Mouse (Mus musculus) hindbrain, embryonic 14.5 days (tissue): ENCODE results near the gene Tmem236. TPM values are rescaled to one million over a fixed set of nuclear protein-coding genes. Genes with fewer than 3 reads are reported as not detected.

Experiments
- ATAC-seq: fragments of 200-750 bp; cut with Nextera tagmentation; 2 replicates; pipeline ENCODE4 v1.8.0; 2017; ENCODE audit warnings: moderate number of reproducible peaks, mild to moderate bottlenecking, moderate TSS enrichment, moderate library complexity; ENCODE audit not compliant: low FRiP score
- DNase-seq: peaks from one replicate; pipeline ENCODE4 v3.0.0-alpha.2; 2015; ENCODE audit warnings: low spot score
- H3K27ac ChIP-seq: fragments of 300-500 bp; sonication (generic); 2 replicates; pipeline ENCODE4 v1.5.1; 2014; ENCODE audit warnings: mild to moderate bottlenecking, moderate library complexity
- H3K27me3 ChIP-seq: fragments of 300-500 bp; sonication (generic); 2 replicates; pipeline ENCODE4 v1.6.1; 2014; ENCODE audit warnings: mild to moderate bottlenecking, low read length, mixed read lengths; ENCODE audit not compliant: control insufficient read depth, insufficient read depth
- H3K36me3 ChIP-seq: fragments of 300-500 bp; sonication (generic); replicated peaks from 2 replicates; pipeline ENCODE4 v1.6.1; 2014; ENCODE audit not compliant: control insufficient read depth, insufficient read depth
- H3K4me1 ChIP-seq: fragments of 300-500 bp; sonication (generic); replicated peaks from 2 replicates; pipeline ENCODE4 v1.6.1; 2014; ENCODE audit warnings: antibody characterized with exemption, low read length, mixed read lengths; ENCODE audit not compliant: control insufficient read depth, insufficient read depth
- H3K4me2 ChIP-seq: fragments of 300-500 bp; sonication (generic); replicated peaks from 2 replicates; pipeline ENCODE4 v1.6.1; 2014; ENCODE audit warnings: mild to moderate bottlenecking, moderate library complexity
- H3K4me3 ChIP-seq: fragments of 300-500 bp; sonication (generic); replicated peaks from 2 replicates; pipeline ENCODE4 v1.5.1; 2014; ENCODE audit warnings: mild to moderate bottlenecking, low read length
- H3K9ac ChIP-seq: fragments of 300-500 bp; sonication (generic); 2 replicates; pipeline ENCODE4 v1.6.1; 2014
- H3K9me3 ChIP-seq: fragments of 300-500 bp; sonication (generic); 2 replicates; pipeline ENCODE4 v1.6.1; 2016; ENCODE audit warnings: low read length; ENCODE audit not compliant: control insufficient read depth
- WGBS: fragments of 180-500 bp; shearing (Covaris S2); extraction: QIAGEN DNeasy Blood & Tissue Kit; methylation state at CpG from one replicate; pipeline ENCODE4 v1.1.7; 2014; 5-methylcytosine and 5-hydroxymethylcytosine counted together
- polyA plus RNA-seq: library from polyadenylated mRNA; unstranded; fragments of >200 nt; fragmentation: Nextera tagmentation; extraction: Ambion mirVana; gene quantifications from 2 replicates; pipeline ENCODE4 v1.2.1, GENCODE M21; 2014

Tmem236 gene
- polyA plus RNA-seq, 1 experiment from 2014 or later = 0.21 TPM

DNA sequence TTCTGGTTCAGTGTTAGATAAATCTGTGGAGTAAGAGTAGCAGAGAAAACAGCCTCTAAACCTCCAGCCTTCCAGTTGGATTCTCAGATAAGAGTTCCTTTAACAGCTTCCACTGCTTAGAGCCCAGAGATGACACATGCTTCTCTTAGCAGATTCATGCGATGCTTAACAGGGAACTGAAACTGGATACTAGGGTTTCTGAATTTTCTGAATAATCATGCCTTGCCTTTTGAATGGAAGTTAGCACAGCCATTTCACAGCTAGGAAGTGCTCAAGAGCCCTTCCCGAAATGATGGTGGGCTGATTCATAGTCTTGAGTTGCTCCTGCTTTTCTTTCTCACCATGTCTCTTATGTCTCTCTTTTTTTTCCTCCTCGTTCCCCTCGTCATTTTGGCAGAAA is 32.5 kb downstream of the Tmem236 start:
- H3K9me3 ChIP-seq = no peaks in the 10 kb centered on the region
- DNase-seq (no peak), ATAC-seq (no peak)
- no peaks in the 10 kb centered on the region for H3K4me1 ChIP-seq
- no peak overlapping the region for H3K4me2 ChIP-seq
- no peaks in the 10 kb centered on the region for H3K36me3 ChIP-seq
- H3K27ac ChIP-seq = no peak overlapping the region
- H3K9ac ChIP-seq = no peak overlapping the region
- WGBS = 84% methylated on average over 4 of the region's 4 CpGs
- no peaks in the 10 kb centered on the region for H3K27me3 ChIP-seq
- no peak overlapping the region for H3K4me3 ChIP-seq

DNA sequence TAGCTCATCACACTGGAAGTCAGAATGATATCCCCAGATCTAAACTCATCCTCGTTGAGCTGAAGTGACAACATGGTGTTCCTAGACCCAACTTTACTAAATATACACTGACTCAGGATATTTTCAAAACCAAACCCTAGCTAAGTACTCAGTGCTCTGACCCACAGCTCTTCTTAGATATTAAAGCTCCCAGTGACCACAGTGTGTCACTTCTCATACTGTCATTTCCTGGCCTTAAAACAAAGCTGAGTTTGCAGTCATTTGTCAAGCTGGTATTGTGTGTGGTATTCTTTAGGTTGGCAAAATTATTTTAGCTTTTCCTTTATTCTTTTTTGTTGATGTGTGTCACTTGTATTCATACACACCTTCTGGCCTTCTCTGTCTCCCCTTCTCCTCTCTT is 36.4 kb downstream of the Tmem236 start:
- no peaks in the 10 kb centered on the region for H3K36me3 ChIP-seq
- DNase-seq = no peak
- WGBS = 97% methylated on average over 1 of the region's 1 CpGs
- ATAC-seq = no peak
- H3K9me3 ChIP-seq = no peaks in the 10 kb centered on the region
- H3K27me3 ChIP-seq = no peaks in the 10 kb centered on the region
- no peak overlapping the region for H3K9ac ChIP-seq
- no peaks in the 10 kb centered on the region for H3K4me1 ChIP-seq
- no peak overlapping the region for H3K4me3 ChIP-seq
- H3K4me2 ChIP-seq = no peak overlapping the region
- H3K27ac ChIP-seq = no peak overlapping the region

DNA sequence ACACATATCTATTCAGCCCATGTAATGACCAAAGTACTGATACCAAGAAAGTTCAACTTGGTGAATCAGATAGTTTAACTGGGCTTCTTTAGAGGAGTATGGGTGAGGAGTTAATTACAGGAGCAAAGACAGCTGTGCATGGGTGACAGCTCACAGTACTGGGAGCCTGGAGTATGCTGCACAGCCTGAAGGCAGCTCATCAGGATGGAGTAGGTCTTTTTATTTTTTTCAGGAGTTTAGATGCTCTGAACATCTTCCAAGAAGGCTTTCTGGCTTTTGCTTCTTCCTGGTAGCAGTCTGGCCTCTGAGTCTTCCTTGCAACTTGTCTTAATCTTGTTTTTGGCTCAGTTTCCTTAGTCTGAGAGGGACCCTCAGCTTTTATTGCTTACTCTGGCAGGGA is 37.3 kb downstream of the Tmem236 start:
- Histone ChIP-seq H3K4me3 (no peak overlapping the region), H3K27me3 (no peaks in the 10 kb centered on the region), H3K9me3 (no peaks in the 10 kb centered on the region), H3K36me3 (no peaks in the 10 kb centered on the region), H3K27ac (no peak overlapping the region), H3K4me1 (no peaks in the 10 kb centered on the region), H3K9ac (no peak overlapping the region), H3K4me2 (no peak overlapping the region)
- no peak for ATAC-seq
- no peak for DNase-seq

DNA sequence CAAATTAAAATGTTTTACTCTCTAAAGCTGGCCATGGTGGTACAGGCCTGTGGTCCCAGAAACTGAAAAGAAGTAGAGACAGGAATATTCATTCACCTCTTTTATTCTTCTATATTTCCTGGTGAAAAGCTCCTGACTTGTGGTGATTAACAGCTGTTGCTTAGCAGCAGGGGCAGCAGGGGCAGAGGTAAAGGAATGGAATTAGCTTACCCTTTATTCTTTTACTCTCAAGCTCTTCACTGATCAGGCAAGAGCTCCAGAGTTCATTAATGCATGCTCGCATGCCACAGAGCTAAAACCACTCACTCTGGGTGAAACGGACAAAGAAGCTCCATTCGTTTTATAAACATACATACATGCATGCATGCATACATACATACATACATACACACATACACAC is 40.4 kb downstream of the Tmem236 start:
- Histone ChIP-seq H3K36me3 (no peaks in the 10 kb centered on the region), H3K4me3 (no peak overlapping the region), H3K4me2 (no peak overlapping the region), H3K27me3 (no peaks in the 10 kb centered on the region), H3K9me3 (no peaks in the 10 kb centered on the region), H3K4me1 (no peaks in the 10 kb centered on the region), H3K9ac (no peak overlapping the region), H3K27ac (no peak overlapping the region)
- DNase-seq (no peak), ATAC-seq (no peak)
- 14% methylated on average over 3 of the region's 3 CpGs for whole genome bisulfite sequencing

DNA sequence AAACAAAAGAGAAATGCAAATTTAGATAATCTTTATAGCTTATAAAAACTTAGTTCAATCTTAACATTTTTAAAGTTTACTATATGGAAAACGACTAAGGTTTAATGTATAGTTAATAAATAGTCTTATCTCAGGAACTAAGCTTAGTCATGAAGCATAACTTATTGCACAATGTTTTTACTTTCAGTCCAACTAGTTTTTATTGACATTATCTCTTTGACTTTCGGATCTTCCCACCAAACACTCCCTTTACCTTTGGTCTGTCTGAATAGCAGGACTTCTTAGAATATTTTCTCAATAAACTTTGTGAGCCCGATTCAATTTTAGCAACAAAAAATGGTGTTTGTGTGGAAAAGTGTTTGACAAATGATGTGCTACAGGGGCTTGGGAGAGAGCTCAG is 42.3 kb downstream of the Tmem236 start:
- H3K4me1 ChIP-seq = no peaks in the 10 kb centered on the region
- no peak overlapping the region for H3K4me3 ChIP-seq
- no peak overlapping the region for H3K27ac ChIP-seq
- H3K27me3 ChIP-seq = no peaks in the 10 kb centered on the region
- 84% methylated on average over 3 of the region's 3 CpGs for WGBS
- no peak overlapping the region for H3K4me2 ChIP-seq
- no peak overlapping the region for H3K9ac ChIP-seq
- ATAC-seq = no peak
- DNase-seq = no peak
- H3K36me3 ChIP-seq = no peaks in the 10 kb centered on the region
- no peaks in the 10 kb centered on the region for H3K9me3 ChIP-seq

DNA sequence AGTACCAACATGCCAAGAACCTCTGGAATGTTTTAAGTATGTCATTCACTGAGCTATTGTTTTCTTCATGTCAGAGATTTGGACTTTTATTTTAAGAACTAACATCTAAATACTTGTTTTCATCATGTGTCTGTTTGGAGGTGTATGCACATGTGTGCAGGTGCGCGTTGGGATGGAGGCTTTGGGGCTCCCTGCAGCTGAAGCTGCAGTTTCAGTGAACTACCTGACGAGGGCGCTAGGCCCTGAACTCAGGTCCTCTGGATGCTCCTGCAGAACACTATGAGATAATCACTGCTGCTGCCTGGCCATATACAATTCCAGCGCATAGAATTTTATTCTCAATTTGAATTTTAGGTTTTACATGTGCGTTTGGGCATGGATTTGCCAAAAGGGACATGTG is 43.8 kb downstream of the Tmem236 start:
- DNase-seq = no peak
- Histone ChIP-seq H3K27me3 (no peaks in the 10 kb centered on the region), H3K4me3 (no peak overlapping the region), H3K27ac (no peak overlapping the region), H3K36me3 (no peaks in the 10 kb centered on the region), H3K4me1 (no peaks in the 10 kb centered on the region), H3K9ac (no peak overlapping the region), H3K9me3 (no peaks in the 10 kb centered on the region), H3K4me2 (no peak overlapping the region)
- no peak for ATAC-seq
- WGBS = 78% methylated on average over 6 of the region's 6 CpGs

DNA sequence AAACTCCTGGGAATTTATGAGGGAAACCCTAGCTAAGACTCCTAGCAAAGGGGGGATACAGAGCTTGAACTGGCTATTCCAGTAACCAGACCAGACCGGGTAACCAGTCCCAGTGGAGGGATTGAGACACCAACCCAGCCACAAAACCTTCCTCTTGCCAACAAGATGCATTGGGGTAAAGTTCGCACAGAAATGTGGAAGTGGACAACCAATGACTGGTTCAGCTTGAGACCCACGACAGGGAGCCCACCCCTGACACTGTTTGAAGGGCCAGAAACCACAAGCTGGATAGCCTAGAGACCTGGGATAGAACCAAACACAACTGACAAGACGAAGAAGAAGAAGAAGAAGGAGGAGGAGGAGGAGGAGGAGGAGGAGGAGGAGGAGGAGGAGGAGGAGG is 50.1 kb downstream of the Tmem236 start:
- Histone ChIP-seq H3K27me3 (no peaks in the 10 kb centered on the region), H3K4me1 (no peaks in the 10 kb centered on the region), H3K36me3 (no peaks in the 10 kb centered on the region), H3K27ac (no peak overlapping the region), H3K4me2 (no peak overlapping the region), H3K9me3 (no peaks in the 10 kb centered on the region), H3K4me3 (no peak overlapping the region), H3K9ac (no peak overlapping the region)
- DNase-seq (no peak), ATAC-seq (no peak)
- 83% methylated on average over 3 of the region's 4 CpGs for WGBS

DNA sequence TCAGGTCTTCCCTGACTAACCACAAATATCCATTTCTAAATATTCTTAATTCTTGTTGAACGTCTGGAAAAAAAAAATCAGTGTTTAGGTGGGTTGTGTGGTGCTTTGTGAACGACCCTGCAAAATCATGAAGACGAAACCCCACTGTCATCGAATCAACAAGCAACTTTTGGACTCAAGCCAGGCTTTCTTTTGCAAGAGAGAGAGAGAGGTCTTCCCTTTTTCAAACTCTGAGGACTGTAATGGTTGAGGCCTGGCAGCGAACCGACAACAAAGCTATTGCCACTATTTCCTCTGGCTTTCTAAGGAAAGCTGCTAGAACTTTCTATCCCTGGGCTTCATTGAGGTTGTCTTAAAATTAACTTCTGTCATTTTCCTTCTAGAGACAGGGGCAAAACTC is 54.2 kb downstream of the Tmem236 start:
- no peaks in the 10 kb centered on the region for H3K9me3 ChIP-seq
- H3K27me3 ChIP-seq = no peaks in the 10 kb centered on the region
- H3K4me3 ChIP-seq = no peak overlapping the region
- no peaks in the 10 kb centered on the region for H3K4me1 ChIP-seq
- H3K27ac ChIP-seq = no peak overlapping the region
- WGBS = 78% methylated on average over 6 of the region's 6 CpGs
- no peaks in the 10 kb centered on the region for H3K36me3 ChIP-seq
- DNase-seq (no peak), ATAC-seq (no peak)
- no peak overlapping the region for H3K9ac ChIP-seq
- no peak overlapping the region for H3K4me2 ChIP-seq

DNA sequence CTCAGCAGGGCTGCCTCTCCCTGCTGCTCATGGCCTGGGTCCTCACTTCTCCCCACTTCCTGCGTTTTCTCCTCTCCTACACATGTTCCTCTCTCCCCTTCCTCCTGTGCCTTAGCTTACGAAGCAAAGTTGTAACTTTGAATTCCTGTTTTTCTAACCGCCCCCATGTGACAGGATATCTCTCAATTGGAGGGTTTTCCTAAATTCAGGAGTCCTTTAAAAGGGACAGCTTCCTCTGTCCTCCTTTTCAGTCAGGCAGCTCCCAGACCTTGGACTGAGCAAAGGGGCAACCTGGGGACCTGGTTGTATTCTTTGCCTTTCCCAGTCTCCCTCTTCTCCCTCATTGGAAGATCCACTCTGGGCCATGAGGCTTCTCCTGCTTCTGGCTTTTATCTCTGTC is 54.8 kb downstream of the Tmem236 start, which contains the start of gene Mrc1:
Gene Mrc1, plus strand, starts transcription at position 244 of the 400 bp plus-strand sequence.
- Histone ChIP-seq H3K9ac (no peak within 1 kb of the TSS), H3K4me2 (no peak within 1 kb of the TSS), H3K36me3 (no peaks in the 10 kb centered on the region), H3K9me3 (no peaks in the 10 kb centered on the region), H3K27ac (no peak within 1 kb of the TSS), H3K4me3 (no peak within 1 kb of the TSS), H3K27me3 (no peaks in the 10 kb centered on the region), H3K4me1 (no peaks in the 10 kb centered on the region)
- WGBS = 64% methylated on average over 3 of the region's 3 CpGs
- no peak for DNase-seq
- no peak for ATAC-seq

DNA sequence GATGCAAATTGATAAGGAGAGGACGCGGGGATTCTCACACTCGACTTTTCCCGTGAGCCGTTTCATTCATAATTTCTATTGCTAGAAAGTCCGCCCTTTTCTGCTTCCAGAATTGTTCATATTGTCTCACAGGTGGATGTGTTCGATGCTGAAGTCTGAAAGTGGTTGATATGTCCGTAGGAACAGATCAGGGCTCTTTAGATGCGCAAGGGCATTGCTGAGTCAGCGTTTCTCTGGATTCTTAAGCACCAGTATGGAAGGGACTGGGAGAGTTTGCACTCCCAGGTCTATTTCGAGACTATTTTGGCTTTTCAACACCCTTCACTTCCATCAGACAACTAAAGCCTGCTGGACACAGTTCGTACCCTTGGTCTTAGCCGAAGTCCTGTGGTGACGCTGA is 55.7 kb downstream of the Tmem236 start:
- Histone ChIP-seq H3K9me3 (no peaks in the 10 kb centered on the region), H3K9ac (no peak overlapping the region), H3K36me3 (no peaks in the 10 kb centered on the region), H3K4me1 (no peaks in the 10 kb centered on the region), H3K4me2 (no peak overlapping the region), H3K27me3 (no peaks in the 10 kb centered on the region), H3K4me3 (no peak overlapping the region), H3K27ac (no peak overlapping the region)
- 91% methylated on average over 14 of the region's 14 CpGs for WGBS
- no peak for ATAC-seq
- no peak for DNase-seq
